In genomic region chr12:20226831-20227230, GRCm38 (mm10) we compare ENCODE assay signal across 8 mouse cellular contexts.
DNase-seq lines count a peak whose midpoint lies in the region; ATAC-seq and TF ChIP-seq lines count a peak whose summit lies in the region.
"Not testable (repeated sequence)": the region's sequence is repeated elsewhere in the genome, so short reads cannot be mapped to it uniquely, and the experiment has no call there.

No protein-coding gene starts in this region.

- H3K9me3 ChIP-seq in ES-Bruce4 (replicated peaks; ENCODE audit: control insufficient read depth, insufficient read depth, low read length, poor library complexity, severe bottlenecking), result peaks cover 43% of the 10 kb centered on the region
- H3K9me3 ChIP-seq in forebrain, embryonic 10.5 days, result peaks cover 78% of the 10 kb centered on the region
- peaks cover 54% of the 10 kb centered on the region for H3K9me3 ChIP-seq in hindbrain, embryonic 14.5 days (ENCODE audit: control insufficient read depth, low read length)
- H3K9me3 ChIP-seq in midbrain, embryonic 13.5 days, result peaks cover 61% of the 10 kb centered on the region
- H3K9me3 ChIP-seq in neural tube, embryonic 12.5 days, result peaks cover 62% of the 10 kb centered on the region

- H3K4me2 ChIP-seq in hindbrain, embryonic 14.5 days (replicated peaks); midbrain, embryonic 13.5 days (replicated peaks); neural tube, embryonic 12.5 days (replicated peaks): not testable (repeated sequence)

- TF ChIP-seq POLR2A in ES-Bruce4 (IDR thresholded peaks at IDR 0.05; ENCODE audit: insufficient read depth, low read length); liver, adult 2 months (IDR thresholded peaks at IDR 0.05; ENCODE audit: extremely low read depth, insufficient read depth, low read length): not testable (repeated sequence)

- not testable (repeated sequence) for H3K9ac ChIP-seq in ES-Bruce4 (ENCODE audit: low read depth, poor library complexity, severe bottlenecking); hindbrain, embryonic 14.5 days; liver, adult 2 months (ENCODE audit: low read depth, low read length); midbrain, embryonic 13.5 days (replicated peaks); neural tube, embryonic 12.5 days

- TF ChIP-seq EP300 in ES-Bruce4 (IDR thresholded peaks at IDR 0.05; ENCODE audit: insufficient read depth, low read depth, low read length), result not testable (repeated sequence)

- DNase-seq in embryo, embryonic 10.5 days (ENCODE audit: low spot score), result peak; percentile 2
- DNase-seq in forebrain, embryonic 10.5 days (ENCODE audit: extremely low spot score, low spot score), result peak; percentile 14
- peak; percentile 22 for DNase-seq in hindbrain, embryonic 14.5 days (ENCODE audit: low spot score)
- peak; percentile 0 for DNase-seq in liver, adult 2 months (ENCODE audit: extremely low read depth, low read depth, low spot score)
- DNase-seq in thymus, postnatal 0 days (ENCODE audit: low spot score), result peak; percentile 1

- 81% methylated on average over 9 of the region's 9 CpGs for WGBS in forebrain, embryonic 10.5 days
- WGBS in hindbrain, embryonic 14.5 days, result 80% methylated on average over 9 of the region's 9 CpGs
- 80% methylated on average over 9 of the region's 9 CpGs for WGBS in liver, adult 2 months
- WGBS in midbrain, embryonic 13.5 days, result 76% methylated on average over 9 of the region's 9 CpGs
- WGBS in neural tube, embryonic 12.5 days, result 76% methylated on average over 9 of the region's 9 CpGs

- TF ChIP-seq CTCF in ES-Bruce4 (IDR thresholded peaks at IDR 0.05; ENCODE audit: low read depth, low read length); liver, adult 2 months (IDR thresholded peaks at IDR 0.05; ENCODE audit: low read depth, low read length): not testable (repeated sequence)

- ATAC-seq in hindbrain, embryonic 14.5 days (ENCODE audit: low FRiP score), result not testable (repeated sequence)
- ATAC-seq in midbrain, embryonic 13.5 days, result peak; percentile 52; the same call in 1 of the 2 replicates
- peak; percentile 8; the same call in 1 of the 2 replicates for ATAC-seq in neural tube, embryonic 12.5 days (ENCODE audit: low FRiP score, low read depth)

- not testable (repeated sequence) for H3K36me3 ChIP-seq in ES-Bruce4 (ENCODE audit: control insufficient read depth, insufficient read depth, low read length, poor library complexity, severe bottlenecking); hindbrain, embryonic 14.5 days (replicated peaks; ENCODE audit: control insufficient read depth, insufficient read depth); liver, adult 2 months (ENCODE audit: control insufficient read depth, insufficient read depth, low read length); midbrain, embryonic 13.5 days; neural tube, embryonic 12.5 days
- H3K36me3 ChIP-seq in forebrain, embryonic 10.5 days (replicated peaks), result peaks cover 58% of the 10 kb centered on the region

- not testable (repeated sequence) for H3K79me2 ChIP-seq in liver, adult 2 months (ENCODE audit: control insufficient read depth, insufficient read depth, low read length)

- not testable (repeated sequence) for H3K4me1 ChIP-seq in ES-Bruce4 (ENCODE audit: control insufficient read depth, insufficient read depth, low read length); forebrain, embryonic 10.5 days; hindbrain, embryonic 14.5 days (replicated peaks; ENCODE audit: control insufficient read depth, insufficient read depth, low read length); liver, adult 2 months (ENCODE audit: control insufficient read depth, insufficient read depth, low read length); midbrain, embryonic 13.5 days (replicated peaks); neural tube, embryonic 12.5 days

- not testable (repeated sequence) for H3K4me3 ChIP-seq in ES-Bruce4 (ENCODE audit: low read depth, low read length); forebrain, embryonic 10.5 days; hindbrain, embryonic 14.5 days (replicated peaks; ENCODE audit: low read length); liver, adult 2 months (ENCODE audit: insufficient read depth, low read depth, low read length); midbrain, embryonic 13.5 days (replicated peaks); neural tube, embryonic 12.5 days

- peak overlapping the region; percentile 15; the same call in 1 of the 2 replicates for H3K27ac ChIP-seq in ES-Bruce4 (ENCODE audit: insufficient read depth, low read length)
- not testable (repeated sequence) for H3K27ac ChIP-seq in forebrain, embryonic 10.5 days; hindbrain, embryonic 14.5 days; liver, adult 2 months (replicated peaks; ENCODE audit: insufficient read depth, low read depth, low read length); midbrain, embryonic 13.5 days; neural tube, embryonic 12.5 days

- H3K27me3 ChIP-seq in ES-Bruce4 (ENCODE audit: control insufficient read depth, insufficient read depth, low read length, poor library complexity, severe bottlenecking); hindbrain, embryonic 14.5 days (ENCODE audit: control insufficient read depth, insufficient read depth, low read length); midbrain, embryonic 13.5 days; neural tube, embryonic 12.5 days (replicated peaks): not testable (repeated sequence)
- H3K27me3 ChIP-seq in forebrain, embryonic 10.5 days (ENCODE audit: poor library complexity, severe bottlenecking), result peaks cover 40% of the 10 kb centered on the region
- H3K27me3 ChIP-seq in liver, adult 2 months (ENCODE audit: control insufficient read depth, insufficient read depth, low read length), result peaks cover 10% of the 10 kb centered on the region; the same call in 1 of the 2 replicates
